Mouse (Mus musculus) c-Kit-positive CD71-negative TER-119-negative erythroid progenitor cells, embryonic 14.5 days (primary cell): ENCODE data around the gene Krtap4-16.
"Not testable (repeated sequence)": the region's sequence is repeated elsewhere in the genome, so short reads cannot be mapped to it uniquely, and the experiment has no call there.

Experiments
- DNase-seq: peaks from one replicate; pipeline ENCODE4 v3.0.0-alpha.2; 2013; ENCODE audit warnings: low read depth

The Krtap4-16 gene

DNA sequence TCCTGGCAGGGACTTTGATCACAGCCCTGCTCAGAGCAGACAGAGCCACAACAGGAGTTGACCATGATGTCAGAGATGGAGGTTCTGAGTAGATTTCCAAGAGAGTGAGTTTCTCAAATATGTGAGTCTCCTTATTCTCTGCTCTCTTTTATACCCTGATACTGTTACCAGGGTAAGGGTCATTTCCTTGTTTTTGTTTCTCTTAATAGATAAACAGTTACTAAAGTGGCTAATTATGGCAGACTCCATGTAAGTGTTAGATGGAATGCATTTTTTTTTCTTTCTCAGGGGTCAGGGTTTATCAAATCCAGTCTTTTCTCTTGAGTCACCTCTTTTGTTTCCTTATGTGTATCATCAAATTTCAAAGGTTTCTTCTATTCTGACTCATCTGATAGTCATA is at the start of gene Krtap4-16:
Krtap4-16 (minus strand) TSS at position 101 of the 400 bp plus-strand sequence.
- no peak for DNase-seq

DNA sequence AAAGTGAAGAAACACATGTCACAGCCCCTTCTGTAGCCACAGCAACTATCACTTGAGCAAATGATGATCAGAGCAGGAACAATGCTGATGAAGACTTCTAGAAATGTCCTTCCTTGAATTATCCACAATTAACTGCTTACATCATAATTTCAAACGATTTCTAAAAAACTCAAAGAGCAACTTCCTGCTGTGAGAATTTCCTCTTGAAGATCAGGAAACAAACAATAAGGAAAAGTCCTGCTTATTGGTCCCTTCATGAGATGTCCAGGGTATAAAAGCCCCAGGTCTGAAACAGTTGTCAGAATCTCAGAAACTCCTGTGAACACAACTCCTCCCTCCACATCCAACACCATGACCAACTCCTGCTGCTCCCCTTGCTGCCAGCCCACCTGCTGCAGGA is 27.5 kb upstream of the Krtap4-16 start, which contains the start of gene Gm11567:
Gm11567 (plus strand) TSS at position 301 of the 400 bp plus-strand sequence.
- not testable (repeated sequence) for DNase-seq

DNA sequence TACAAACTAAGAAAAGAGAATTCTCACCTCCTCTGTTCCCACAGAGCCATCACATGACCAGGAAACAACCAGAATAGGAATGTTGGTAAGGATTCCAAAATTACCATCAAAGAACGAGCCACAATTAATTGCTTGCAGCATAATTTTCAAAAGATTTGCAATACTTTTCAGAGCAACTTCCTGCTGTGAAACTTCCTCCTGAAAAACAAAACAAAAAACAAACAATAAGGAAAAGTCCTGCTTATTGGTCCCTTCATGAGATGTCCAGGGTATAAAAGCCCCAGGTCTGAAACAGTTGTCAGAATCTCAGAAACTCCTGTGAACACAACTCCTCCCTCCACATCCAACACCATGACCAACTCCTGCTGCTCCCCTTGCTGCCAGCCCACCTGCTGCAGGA is 21.7 kb upstream of the Krtap4-16 start, which contains the start of gene Krtap9-1:
Krtap9-1 (plus strand) TSS at position 301 of the 400 bp plus-strand sequence.
- not testable (repeated sequence) for DNase-seq

DNA sequence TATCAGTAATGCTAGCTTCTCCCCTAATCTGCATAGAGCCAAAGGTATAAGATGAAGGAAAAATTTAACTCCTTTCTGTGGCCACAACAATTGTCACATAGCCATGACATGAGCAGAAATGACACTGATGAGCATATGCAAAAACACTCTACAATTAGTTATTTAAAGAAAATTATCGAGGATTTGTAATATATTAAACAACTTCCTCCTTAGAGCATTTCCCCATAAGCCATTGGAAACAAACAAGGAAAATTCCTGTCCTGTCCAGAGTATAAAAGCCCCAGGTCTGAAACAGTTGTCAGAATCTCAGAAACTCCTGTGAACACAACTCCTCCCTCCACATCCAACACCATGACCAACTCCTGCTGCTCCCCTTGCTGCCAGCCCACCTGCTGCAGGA is 12.8 kb upstream of the Krtap4-16 start, which contains the start of gene Gm11559:
Gm11559 (plus strand) TSS at position 301 of the 400 bp plus-strand sequence.
- DNase-seq = not testable (repeated sequence)

DNA sequence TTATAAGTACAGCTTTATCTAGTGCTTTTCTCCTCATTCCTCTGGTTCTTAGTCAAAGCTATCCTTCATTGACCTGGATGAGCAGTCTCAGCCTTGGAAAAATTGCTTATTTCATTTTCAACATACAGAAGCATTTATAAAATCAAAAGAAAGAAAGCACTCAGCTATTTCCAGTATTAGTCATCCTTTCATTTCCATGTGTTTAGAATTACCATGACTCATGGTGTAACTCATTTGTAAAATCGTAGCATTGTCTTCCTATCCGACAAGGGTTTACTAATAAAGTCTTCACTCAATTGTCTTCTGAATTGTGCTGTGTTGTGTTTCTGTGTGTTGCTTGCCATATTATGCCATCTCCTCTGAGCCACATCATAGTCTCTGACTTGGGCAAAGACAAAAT is 7.4 kb upstream of the Krtap4-16 start:
- no peak for DNase-seq

DNA sequence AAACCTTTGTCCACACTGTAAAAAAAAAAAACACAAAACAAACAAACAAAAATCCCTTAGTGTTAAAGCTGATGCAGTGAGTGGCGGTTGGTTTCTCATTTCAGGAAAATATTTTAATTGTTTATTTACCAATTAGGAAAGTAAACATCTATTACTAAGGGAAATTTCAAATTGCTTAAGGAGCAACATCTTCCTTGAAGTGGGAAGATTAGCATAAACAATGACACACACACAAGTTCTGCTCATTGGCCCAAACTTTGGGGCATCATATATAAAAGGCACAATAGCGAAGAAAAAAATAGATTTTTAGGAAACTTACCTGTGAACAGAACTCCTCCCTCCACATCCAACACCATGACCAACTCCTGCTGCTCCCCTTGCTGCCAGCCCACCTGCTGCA is 6.2 kb upstream of the Krtap4-16 start, which contains the start of gene Gm11568:
Gm11568 (plus strand) TSS at position 301 of the 400 bp plus-strand sequence.
- no peak for DNase-seq

DNA sequence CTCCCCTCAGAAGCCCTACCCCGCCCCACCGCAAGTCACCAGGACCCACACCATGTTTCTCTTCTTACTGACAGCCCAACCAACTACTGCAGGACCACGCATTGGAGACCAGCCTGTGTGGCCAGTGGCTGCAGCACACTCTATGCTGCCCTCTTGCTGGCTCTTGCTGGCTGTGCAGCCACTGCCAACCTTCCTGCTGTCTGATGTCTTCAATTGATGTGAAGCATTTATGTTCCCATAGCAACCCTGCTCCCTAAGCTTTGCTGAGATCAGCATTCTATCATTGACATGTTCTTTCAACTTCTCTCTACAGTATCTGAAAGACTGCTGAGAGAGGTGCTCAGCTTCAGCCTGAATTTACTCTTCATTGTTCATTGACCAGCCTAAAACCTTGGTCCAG is 2.7 kb upstream of the Krtap4-16 start:
- DNase-seq = no peak

DNA sequence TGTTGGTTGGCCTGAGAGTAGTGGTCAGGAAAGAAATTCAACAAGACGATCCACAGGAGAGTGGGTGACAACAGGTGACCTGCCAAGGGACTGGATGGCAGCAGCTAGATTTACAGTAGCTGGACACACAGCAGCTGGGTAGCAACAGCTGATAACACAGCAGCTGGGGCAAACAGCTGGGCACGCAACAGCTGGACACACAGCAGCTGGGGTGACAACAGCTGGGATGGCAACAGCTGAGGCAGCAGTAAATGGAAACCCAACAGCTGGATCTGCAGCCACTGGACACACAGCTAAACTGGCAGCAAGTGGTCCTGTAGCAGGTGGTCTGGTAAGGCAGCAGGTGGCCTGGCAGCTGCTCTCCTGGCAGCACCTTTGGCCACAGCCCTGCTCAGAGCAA is 4.7 kb downstream of the Krtap4-16 start:
- DNase-seq = no peak

DNA sequence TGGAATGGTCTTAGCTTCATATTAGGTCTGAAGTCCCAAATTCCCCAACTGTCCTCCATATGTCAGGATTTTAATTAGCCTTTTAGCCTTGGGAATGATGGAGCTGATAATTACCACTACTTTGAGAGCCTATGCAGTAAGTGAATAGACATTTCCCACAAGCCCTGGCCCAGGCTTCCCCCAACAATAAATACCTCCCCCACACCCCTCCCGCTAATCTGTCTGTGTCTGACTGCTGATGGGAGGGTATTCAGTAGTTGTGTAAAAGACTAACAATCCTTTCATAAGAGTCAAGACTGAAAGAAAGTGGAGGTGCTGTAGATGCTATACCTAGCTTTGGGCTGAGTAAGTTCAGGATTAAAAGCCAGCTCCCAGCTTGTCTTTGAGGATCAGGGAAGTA is 9.2 kb downstream of the Krtap4-16 start:
- DNase-seq = no peak

DNA sequence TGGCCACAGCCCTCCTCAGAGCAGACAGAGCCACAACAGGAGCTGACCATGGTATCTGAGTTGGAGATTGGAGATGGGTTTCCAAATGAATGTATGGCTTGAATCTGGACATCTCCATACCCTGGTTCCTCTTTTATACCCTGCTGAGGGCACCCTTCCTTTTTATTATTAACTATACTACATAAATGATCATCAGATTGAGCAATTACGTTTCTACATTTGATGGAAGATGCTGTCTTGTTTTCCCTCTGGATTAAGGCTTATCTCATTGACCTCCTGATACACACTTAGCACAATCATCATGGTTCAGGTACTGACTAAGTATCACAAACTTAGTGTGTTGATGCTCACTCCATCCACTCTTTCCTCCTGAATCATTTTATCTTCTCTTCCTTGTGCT is 13.4 kb downstream of the Krtap4-16 start, which contains the start of gene 2300003K06Rik:
2300003K06Rik (minus strand) TSS at position 101 of the 400 bp plus-strand sequence.
- no peak for DNase-seq

DNA sequence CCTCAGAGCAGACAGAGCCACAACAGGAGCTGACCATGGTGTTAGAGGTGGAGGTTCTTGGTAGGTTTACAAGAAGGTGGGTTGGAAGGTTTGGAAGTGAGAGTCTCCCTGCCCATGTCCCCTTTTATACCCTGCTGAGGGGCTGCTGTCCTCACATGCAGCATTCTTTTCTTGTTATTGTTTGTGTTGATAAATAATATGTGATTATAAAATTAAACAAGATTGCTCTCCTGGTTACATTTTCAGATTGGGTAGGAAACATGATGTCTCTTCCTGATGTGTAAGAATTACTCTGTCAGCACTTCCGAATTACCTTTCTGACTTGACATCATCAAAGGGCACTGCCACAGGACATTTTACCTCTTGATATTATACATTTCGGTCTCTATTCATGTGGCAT is 35.8 kb downstream of the Krtap4-16 start, which contains the start of gene Gm11564:
Gm11564 (minus strand) TSS at position 101 of the 400 bp plus-strand sequence.
- DNase-seq = not testable (repeated sequence)

DNA sequence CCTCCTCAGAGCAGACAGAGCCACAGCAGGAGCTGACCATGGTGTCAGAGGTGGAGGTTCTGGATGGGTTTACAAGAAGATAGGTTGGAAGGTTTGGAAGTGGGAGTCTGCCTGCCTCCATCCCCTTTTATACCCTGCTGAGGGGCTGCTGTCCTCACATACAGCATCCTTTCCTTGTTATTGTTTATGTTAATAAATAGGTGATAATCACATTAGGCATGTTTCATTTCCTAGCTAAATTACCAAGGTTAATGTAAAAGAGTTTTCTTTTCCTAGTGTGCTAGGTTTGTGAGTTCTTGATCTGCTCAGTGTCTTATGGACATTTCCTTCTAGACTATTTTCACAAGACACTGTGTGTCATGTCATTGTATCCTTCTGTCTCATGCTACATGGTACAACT is 41.6 kb downstream of the Krtap4-16 start, which contains the start of gene Krtap4-13:
Krtap4-13 (minus strand) TSS at position 101 of the 400 bp plus-strand sequence.
- DNase-seq = not testable (repeated sequence)

DNA sequence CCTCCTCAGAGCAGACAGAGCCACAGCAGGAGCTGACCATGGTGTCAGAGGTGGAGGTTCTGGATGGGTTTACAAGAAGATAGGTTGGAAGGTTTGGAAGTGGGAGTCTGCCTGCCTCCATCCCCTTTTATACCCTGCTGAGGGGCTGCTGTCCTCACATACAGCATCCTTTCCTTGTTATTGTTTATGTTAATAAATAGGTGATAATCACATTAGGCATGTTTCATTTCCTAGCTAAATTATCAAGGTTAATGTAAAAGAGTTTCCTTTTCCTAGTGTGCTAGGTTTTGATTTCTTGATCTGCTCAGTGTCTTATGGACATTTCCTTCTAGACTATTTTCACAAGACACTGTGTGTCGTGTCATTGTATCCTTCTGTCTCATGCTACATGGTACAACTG is 47.1 kb downstream of the Krtap4-16 start, which contains the start of gene Gm11554:
Gm11554 (minus strand) TSS at position 101 of the 400 bp plus-strand sequence.
- DNase-seq = not testable (repeated sequence)
